Mouse (Mus musculus): ENCODE data around the gene Nhsl1. TPM values are rescaled to one million over a fixed set of nuclear protein-coding genes. Genes with fewer than 3 reads are reported as not detected.

The Nhsl1 gene
- polyA plus RNA-seq, 1 experiment from 2014 or later = 11.6 TPM

- 77% methylated on average over 23 of the region's 23 CpGs for WGBS
- Histone ChIP-seq H3K4me1 (peaks cover 58% of the 10 kb centered on the region), H3K4me3 (no peak overlapping the region), H3K27ac (peak overlapping the region; percentile 22; the same call in 1 of the 2 replicates), H3K9me3 (no peaks in the 10 kb centered on the region), H3K27me3 (ENCODE audit: poor library complexity, severe bottlenecking) (peaks cover 28% of the 10 kb centered on the region), H3K36me3 (replicated peaks) (no peaks in the 10 kb centered on the region)
- DNase-seq (ENCODE audit: extremely low spot score, low spot score) = no peak
Measured at GRCm38 (mm10) chr10:18463071-18463841, 144.5 kb downstream of the Nhsl1 start.

- Histone ChIP-seq H3K4me3 (no peak overlapping the region; the same call in 1 of the 2 replicates), H3K4me1 (peaks cover 58% of the 10 kb centered on the region), H3K36me3 (replicated peaks) (peaks cover 9% of the 10 kb centered on the region), H3K27ac (no peak overlapping the region), H3K27me3 (ENCODE audit: poor library complexity, severe bottlenecking) (peaks cover 30% of the 10 kb centered on the region), H3K9me3 (no peaks in the 10 kb centered on the region)
- WGBS = 36% methylated on average over 4 of the region's 4 CpGs
- DNase-seq (ENCODE audit: extremely low spot score, low spot score) = no peak
Measured at GRCm38 (mm10) chr10:18468396-18468795, 149.6 kb downstream of the Nhsl1 start.

DNA sequence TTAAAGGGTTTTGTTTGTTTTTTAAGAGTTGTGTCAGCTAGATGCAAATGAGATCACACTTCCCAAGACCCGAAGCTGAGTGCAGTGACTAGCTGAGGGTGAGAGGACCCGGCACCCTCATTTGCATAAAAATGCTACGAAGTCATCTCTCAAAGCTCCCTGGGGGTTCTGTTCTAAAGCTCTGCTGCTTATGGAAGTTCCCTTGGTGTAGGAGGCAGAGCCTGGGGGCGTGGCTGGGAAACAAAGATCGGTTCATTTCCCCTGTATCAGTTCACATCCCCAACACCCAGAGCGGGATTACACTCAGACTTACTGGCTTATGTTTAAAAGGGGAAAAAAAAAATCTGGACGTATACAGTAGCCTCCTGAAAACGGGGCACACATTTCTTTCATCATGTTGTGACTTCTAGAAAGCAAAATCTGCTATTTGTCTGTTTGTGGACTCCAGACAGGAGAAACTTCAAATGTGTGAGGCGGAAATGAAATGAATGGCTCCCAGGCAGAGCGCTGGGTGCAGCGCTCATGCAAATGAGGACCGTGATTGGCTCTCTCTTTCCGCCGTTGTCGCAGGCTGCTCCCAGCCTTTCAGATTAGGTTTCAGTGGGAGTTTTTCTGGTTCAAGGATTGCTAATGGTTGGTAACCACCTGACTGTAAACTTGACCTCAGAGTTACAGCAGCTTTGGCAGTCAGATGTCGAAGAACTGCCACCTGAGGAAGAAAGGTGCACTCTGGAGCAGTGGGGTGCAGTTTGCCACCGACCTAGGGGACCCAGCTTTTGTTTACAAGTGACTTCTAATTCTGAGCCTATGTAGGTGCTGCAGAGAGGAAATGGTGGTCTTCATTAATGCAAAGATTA, 150.7 kb downstream of the Nhsl1 start:
- under 1% methylated on average over 17 of the region's 17 CpGs for WGBS
- Histone ChIP-seq H3K27ac (peak overlapping the region; percentile 75), H3K9me3 (no peaks in the 10 kb centered on the region), H3K4me1 (peaks cover 50% of the 10 kb centered on the region), H3K27me3 (ENCODE audit: poor library complexity, severe bottlenecking) (peaks cover 30% of the 10 kb centered on the region), H3K36me3 (replicated peaks) (peaks cover 14% of the 10 kb centered on the region), H3K4me3 (peak overlapping the region; percentile 42)
- DNase-seq (ENCODE audit: extremely low spot score, low spot score) = peak; percentile 71

- Histone ChIP-seq H3K4me3 (peak overlapping the region; percentile 42), H3K27ac (peak overlapping the region; percentile 75), H3K9me3 (no peaks in the 10 kb centered on the region), H3K36me3 (replicated peaks) (peaks cover 14% of the 10 kb centered on the region), H3K4me1 (peaks cover 50% of the 10 kb centered on the region), H3K27me3 (ENCODE audit: poor library complexity, severe bottlenecking) (peaks cover 28% of the 10 kb centered on the region)
- WGBS = 17% methylated on average over 20 of the region's 20 CpGs
- DNase-seq (ENCODE audit: extremely low spot score, low spot score) = no peak
Measured at GRCm38 (mm10) chr10:18470351-18471060, 151.7 kb downstream of the Nhsl1 start.

- WGBS = 94% methylated on average over 5 of the region's 5 CpGs
- Histone ChIP-seq H3K4me3 (no peak overlapping the region), H3K36me3 (replicated peaks) (peaks cover 17% of the 10 kb centered on the region), H3K9me3 (no peaks in the 10 kb centered on the region), H3K27ac (0 out of 2 replicates have a peak overlapping the region, but pooled peaks have one; percentile 75), H3K27me3 (ENCODE audit: poor library complexity, severe bottlenecking) (peaks cover 18% of the 10 kb centered on the region), H3K4me1 (peaks cover 50% of the 10 kb centered on the region)
- no peak for DNase-seq (ENCODE audit: extremely low spot score, low spot score)
Measured at GRCm38 (mm10) chr10:18471648-18472047, 152.9 kb downstream of the Nhsl1 start.

- Histone ChIP-seq H3K9me3 (no peaks in the 10 kb centered on the region), H3K36me3 (replicated peaks) (peaks cover 36% of the 10 kb centered on the region), H3K27ac (no peak overlapping the region), H3K27me3 (ENCODE audit: poor library complexity, severe bottlenecking) (no peaks in the 10 kb centered on the region), H3K4me3 (no peak overlapping the region), H3K4me1 (peaks cover 22% of the 10 kb centered on the region)
- no peak for DNase-seq (ENCODE audit: extremely low spot score, low spot score)
- WGBS = 90% methylated on average over 6 of the region's 6 CpGs
Measured at GRCm38 (mm10) chr10:18475126-18475525, 156.3 kb downstream of the Nhsl1 start.

DNA sequence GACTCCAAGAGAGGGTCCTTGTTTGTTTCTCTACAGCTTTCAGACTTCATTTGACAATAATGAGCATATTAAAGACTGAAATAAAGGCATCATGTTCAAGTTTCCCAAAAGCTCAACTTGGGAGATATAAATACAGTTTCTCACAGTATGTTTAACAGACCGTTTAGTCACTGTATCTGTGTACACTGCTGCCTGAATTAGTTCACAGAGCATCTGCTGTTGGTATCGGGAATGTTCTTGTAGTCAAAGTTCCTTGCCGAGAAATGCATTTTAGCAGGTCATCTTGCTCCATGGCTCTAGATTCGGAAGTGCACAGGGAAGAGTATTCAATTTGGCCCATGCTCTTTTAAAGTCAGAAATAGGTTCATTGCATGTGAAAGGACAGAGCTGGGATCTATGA, 159.5 kb downstream of the Nhsl1 start:
- Histone ChIP-seq H3K9me3 (no peaks in the 10 kb centered on the region), H3K27me3 (ENCODE audit: poor library complexity, severe bottlenecking) (no peaks in the 10 kb centered on the region), H3K4me1 (peaks cover 17% of the 10 kb centered on the region), H3K4me3 (no peak overlapping the region), H3K27ac (no peak overlapping the region), H3K36me3 (replicated peaks) (peaks cover 31% of the 10 kb centered on the region)
- no peak for DNase-seq (ENCODE audit: extremely low spot score, low spot score)
- WGBS = 92% methylated on average over 4 of the region's 4 CpGs

- WGBS = 93% methylated on average over 3 of the region's 3 CpGs
- H3K36me3 ChIP-seq (replicated peaks) = peaks cover 24% of the 10 kb centered on the region
Measured at GRCm38 (mm10) chr10:18479285-18479684, 160.5 kb downstream of the Nhsl1 start.

DNA sequence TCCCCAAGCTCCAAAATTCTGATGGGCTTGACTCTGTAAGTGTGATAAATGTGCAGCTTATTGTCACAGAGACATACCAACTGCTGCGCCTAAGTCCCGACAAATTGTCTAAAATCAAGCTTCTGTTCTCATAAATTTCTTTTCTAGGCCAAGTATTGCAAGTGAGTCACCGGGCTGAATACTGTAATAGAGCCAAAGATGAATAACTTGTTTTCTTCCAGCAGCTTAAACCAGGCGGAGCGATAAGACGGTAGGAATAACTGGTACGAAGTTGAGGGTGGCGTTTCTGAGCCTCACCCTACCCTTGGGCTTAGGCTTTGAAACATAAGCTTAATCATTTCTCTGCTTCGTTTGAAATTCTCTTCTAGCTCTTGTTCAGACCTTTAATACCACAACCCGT, 162.1 kb downstream of the Nhsl1 start:
- Histone ChIP-seq H3K4me1 (peaks cover 17% of the 10 kb centered on the region), H3K4me3 (no peak overlapping the region), H3K27me3 (ENCODE audit: poor library complexity, severe bottlenecking) (no peaks in the 10 kb centered on the region), H3K36me3 (replicated peaks) (peaks cover 24% of the 10 kb centered on the region), H3K27ac (no peak overlapping the region), H3K9me3 (no peaks in the 10 kb centered on the region)
- no peak for DNase-seq (ENCODE audit: extremely low spot score, low spot score)
- WGBS = 92% methylated on average over 10 of the region's 10 CpGs

More at GRCm38 (mm10) chr10:18479285-18479684, 160.5 kb downstream of the Nhsl1 start:
- Histone ChIP-seq H3K27ac (no peak overlapping the region), H3K9me3 (no peaks in the 10 kb centered on the region), H3K4me3 (no peak overlapping the region), H3K4me1 (peaks cover 17% of the 10 kb centered on the region), H3K27me3 (ENCODE audit: poor library complexity, severe bottlenecking) (no peaks in the 10 kb centered on the region)
- no peak for DNase-seq (ENCODE audit: extremely low spot score, low spot score)

- Histone ChIP-seq H3K27me3 (ENCODE audit: poor library complexity, severe bottlenecking) (no peaks in the 10 kb centered on the region), H3K4me3 (no peak overlapping the region), H3K27ac (0 out of 2 replicates have a peak overlapping the region, but pooled peaks have one; percentile 25), H3K9me3 (no peaks in the 10 kb centered on the region), H3K36me3 (replicated peaks) (peaks cover 20% of the 10 kb centered on the region), H3K4me1 (peaks cover 17% of the 10 kb centered on the region)
- no peak for DNase-seq (ENCODE audit: extremely low spot score, low spot score)
- 27% methylated on average over 4 of the region's 4 CpGs for WGBS
Measured at GRCm38 (mm10) chr10:18482558-18483141, 163.9 kb downstream of the Nhsl1 start.

DNA sequence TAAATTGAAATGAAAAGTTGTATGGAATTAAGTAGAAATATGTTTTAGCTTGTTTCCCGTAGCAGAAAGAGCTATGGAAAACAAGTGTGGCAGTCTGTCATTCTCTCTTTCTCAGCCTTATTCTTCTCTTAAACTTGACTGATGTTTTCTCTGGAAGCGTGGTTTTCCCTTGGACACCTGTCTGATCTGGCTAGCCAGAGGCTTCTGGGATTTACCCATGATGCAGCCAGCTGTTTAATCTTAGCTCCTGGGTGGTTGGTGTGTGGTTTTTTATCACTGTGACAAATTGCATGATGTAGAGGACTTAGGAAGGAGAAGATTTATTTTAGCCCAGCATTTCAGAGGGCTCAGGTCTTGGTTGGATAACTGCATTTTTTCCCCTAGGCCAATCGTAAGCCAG, 164.9 kb downstream of the Nhsl1 start:
- H3K27me3 ChIP-seq (ENCODE audit: poor library complexity, severe bottlenecking) = no peaks in the 10 kb centered on the region
- 92% methylated on average over 3 of the region's 3 CpGs for WGBS
- H3K36me3 ChIP-seq (replicated peaks) = peaks cover 11% of the 10 kb centered on the region
- no peak for DNase-seq (ENCODE audit: extremely low spot score, low spot score)
- H3K4me1 ChIP-seq = peaks cover 17% of the 10 kb centered on the region
- no peaks in the 10 kb centered on the region for H3K9me3 ChIP-seq
- no peak overlapping the region for H3K27ac ChIP-seq
- H3K4me3 ChIP-seq = no peak overlapping the region

- no peak overlapping the region for H3K4me3 ChIP-seq
- no peak overlapping the region for H3K27ac ChIP-seq
- H3K36me3 ChIP-seq (replicated peaks) = 0 out of 2 replicates have a peak, but pooled peaks cover 3% of the 10 kb centered on the region
- no peaks in the 10 kb centered on the region for H3K27me3 ChIP-seq (ENCODE audit: poor library complexity, severe bottlenecking)
- H3K4me1 ChIP-seq = peaks cover 17% of the 10 kb centered on the region
- 94% methylated on average over 5 of the region's 5 CpGs for WGBS
- no peaks in the 10 kb centered on the region for H3K9me3 ChIP-seq
- no peak for DNase-seq (ENCODE audit: extremely low spot score, low spot score)
Measured at GRCm38 (mm10) chr10:18484731-18485130, 165.9 kb downstream of the Nhsl1 start.

Data from forebrain, embryonic 10.5 days (tissue).